Mouse (Mus musculus) midbrain, embryonic 10.5 days (tissue): ENCODE measurements around the gene Dram1. TPM values are rescaled to one million over a fixed set of nuclear protein-coding genes. Genes with fewer than 3 reads are reported as not detected.
A peak's percentile ranks its signal among the peaks of the same experiment; 100 is the strongest.
"Not testable (repeated sequence)": the region's sequence is repeated elsewhere in the genome, so short reads cannot be mapped to it uniquely, and the experiment has no call there.

Source experiments
- DNase-seq: peaks from one replicate; pipeline ENCODE4 v3.0.0-alpha.2; 2017; ENCODE audit warnings: low spot score
- H3K27ac ChIP-seq: fragments of 300-500 bp; sonication (generic); replicated peaks from 2 replicates; pipeline ENCODE4 v1.5.1; 2016; ENCODE audit warnings: mild to moderate bottlenecking
- H3K27me3 ChIP-seq: fragments of 300-500 bp; sonication (generic); 2 replicates; pipeline ENCODE4 v1.6.1; 2016; ENCODE audit warnings: low read depth, mild to moderate bottlenecking; ENCODE audit not compliant: poor library complexity, severe bottlenecking
- H3K36me3 ChIP-seq: fragments of 300-500 bp; sonication (generic); 2 replicates; pipeline ENCODE4 v1.6.1; 2016; ENCODE audit warnings: mild to moderate bottlenecking, moderate library complexity
- H3K4me1 ChIP-seq: fragments of 300-500 bp; sonication (generic); 2 replicates; pipeline ENCODE4 v1.6.1; 2016
- H3K4me3 ChIP-seq: fragments of 300-500 bp; sonication (generic); 2 replicates; pipeline ENCODE4 v1.5.1; 2016; ENCODE audit warnings: mild to moderate bottlenecking, moderate library complexity
- H3K9me3 ChIP-seq: fragments of 300-500 bp; sonication (generic); replicated peaks from 2 replicates; pipeline ENCODE4 v1.6.1; 2016; ENCODE audit warnings: mild to moderate bottlenecking
- WGBS: fragments of 180-500 bp; shearing (Covaris S2); methylation state at CpG from one replicate; pipeline ENCODE4 v1.1.7; 2016; 5-methylcytosine and 5-hydroxymethylcytosine counted together
- polyA plus RNA-seq: library from polyadenylated mRNA; unstranded; fragments of >200 nt; fragmentation: Nextera tagmentation; extraction: Ambion mirVana; gene quantifications from 2 replicates; pipeline ENCODE4 v1.2.1, GENCODE M21; 2016

The Dram1 gene
- polyA plus RNA-seq, 1 experiment from 2014 or later = 0.28 TPM

- no peak overlapping the region for H3K4me3 ChIP-seq
- peaks cover 16% of the 10 kb centered on the region for H3K4me1 ChIP-seq
- peaks cover 4% of the 10 kb centered on the region; the same call in 1 of the 2 replicates for H3K27me3 ChIP-seq
- no peaks in the 10 kb centered on the region for H3K36me3 ChIP-seq
- no peaks in the 10 kb centered on the region for H3K9me3 ChIP-seq
- H3K27ac ChIP-seq = no peak overlapping the region
- no peak for DNase-seq
- 89% methylated on average over 6 of the region's 6 CpGs for WGBS
Measured at GRCm38 (mm10) chr10:88382009-88382408, 3.1 kb upstream of the Dram1 start.

DNA sequence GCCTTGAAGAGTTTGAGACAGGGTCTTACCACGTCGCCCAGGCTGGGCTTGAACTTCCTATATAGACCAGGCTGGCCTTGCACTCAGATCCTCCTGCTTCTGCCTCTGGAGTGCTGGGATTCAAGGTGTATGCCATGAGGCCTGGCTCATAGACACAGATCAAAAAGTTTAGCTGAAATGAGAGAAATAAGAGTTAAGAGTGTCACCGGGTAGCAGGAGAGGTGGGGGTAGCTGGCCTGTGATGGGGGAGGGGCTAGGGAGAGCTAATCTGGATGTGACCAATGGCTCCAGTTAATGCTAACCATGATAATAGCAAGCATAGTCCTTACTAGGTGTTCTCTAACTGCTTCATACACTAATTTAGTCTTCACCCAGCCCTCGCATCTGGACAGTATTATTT, 2.4 kb upstream of the Dram1 start:
- whole genome bisulfite sequencing = 83% methylated on average over 4 of the region's 4 CpGs
- H3K36me3 ChIP-seq = no peaks in the 10 kb centered on the region
- DNase-seq = no peak
- H3K4me1 ChIP-seq = peaks cover 16% of the 10 kb centered on the region
- no peak overlapping the region for H3K27ac ChIP-seq
- no peaks in the 10 kb centered on the region for H3K9me3 ChIP-seq
- no peak overlapping the region for H3K4me3 ChIP-seq
- peaks cover 6% of the 10 kb centered on the region; the same call in 1 of the 2 replicates for H3K27me3 ChIP-seq

DNA sequence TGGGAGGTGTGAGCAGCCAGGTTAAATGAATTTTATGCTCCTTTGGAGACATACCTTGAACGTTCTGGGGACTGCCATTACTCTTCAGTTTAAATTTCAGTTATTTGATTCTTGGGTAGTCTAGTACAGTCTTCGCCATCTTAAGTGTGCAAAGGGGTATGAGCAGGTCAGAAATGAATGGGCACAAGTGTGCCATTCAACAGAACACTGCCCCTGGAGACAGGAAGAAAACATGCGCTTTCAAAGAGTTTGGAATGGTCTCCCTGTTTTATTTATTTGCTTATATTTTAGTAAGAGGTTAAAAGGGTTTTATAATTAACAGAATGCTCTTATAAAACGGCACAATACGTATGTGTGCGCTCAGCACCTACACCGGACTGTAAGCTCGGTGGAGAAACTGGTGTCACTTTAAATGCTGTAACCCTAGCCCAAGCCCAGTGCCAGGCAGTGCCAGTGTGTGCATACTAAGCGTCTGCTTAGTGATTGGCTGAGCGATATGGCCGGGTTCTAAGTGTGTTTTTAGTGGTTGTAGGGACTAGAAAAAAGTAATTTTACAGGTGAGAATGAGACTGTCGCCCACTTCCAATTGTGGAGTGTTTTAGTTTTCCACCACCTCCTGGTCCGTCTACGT, 1.7 kb upstream of the Dram1 start:
- WGBS = 62% methylated on average over 14 of the region's 14 CpGs
- no peaks in the 10 kb centered on the region for H3K36me3 ChIP-seq
- no peak overlapping the region for H3K27ac ChIP-seq
- H3K27me3 ChIP-seq = peaks cover 11% of the 10 kb centered on the region
- H3K9me3 ChIP-seq = no peaks in the 10 kb centered on the region
- H3K4me3 ChIP-seq = peak overlapping the region; percentile 87
- H3K4me1 ChIP-seq = peaks cover 16% of the 10 kb centered on the region
- DNase-seq = no peak

GRCm38 (mm10) chr10:88380002-88380401, 1.1 kb upstream of the Dram1 start:
- under 1% methylated on average over 11 of the region's 11 CpGs for WGBS
- H3K27ac ChIP-seq = peak overlapping the region; percentile 91; the same call in 1 of the 2 replicates
- DNase-seq = peak; percentile 34
- peak overlapping the region; percentile 87 for H3K4me3 ChIP-seq
- H3K36me3 ChIP-seq = no peaks in the 10 kb centered on the region
- peaks cover 18% of the 10 kb centered on the region for H3K4me1 ChIP-seq
- peaks cover 11% of the 10 kb centered on the region for H3K27me3 ChIP-seq
- no peaks in the 10 kb centered on the region for H3K9me3 ChIP-seq

- Histone ChIP-seq H3K4me1 (peaks cover 22% of the 10 kb centered on the region), H3K36me3 (no peaks in the 10 kb centered on the region), H3K27ac (no peak overlapping the region), H3K4me3 (no peak overlapping the region), H3K27me3 (peaks cover 11% of the 10 kb centered on the region), H3K9me3 (no peaks in the 10 kb centered on the region)
- WGBS = 64% methylated on average over 4 of the region's 4 CpGs
- DNase-seq = no peak
Measured at GRCm38 (mm10) chr10:88377666-88378065, 1.2 kb downstream of the Dram1 start.

- 16% methylated on average over 11 of the region's 11 CpGs for WGBS
- Histone ChIP-seq H3K27me3 (peaks cover 11% of the 10 kb centered on the region), H3K36me3 (no peaks in the 10 kb centered on the region), H3K4me1 (peaks cover 22% of the 10 kb centered on the region), H3K9me3 (no peaks in the 10 kb centered on the region), H3K4me3 (no peak overlapping the region), H3K27ac (no peak overlapping the region)
- DNase-seq = peak; percentile 82
Measured at GRCm38 (mm10) chr10:88376770-88377169, 2.1 kb downstream of the Dram1 start.

DNA sequence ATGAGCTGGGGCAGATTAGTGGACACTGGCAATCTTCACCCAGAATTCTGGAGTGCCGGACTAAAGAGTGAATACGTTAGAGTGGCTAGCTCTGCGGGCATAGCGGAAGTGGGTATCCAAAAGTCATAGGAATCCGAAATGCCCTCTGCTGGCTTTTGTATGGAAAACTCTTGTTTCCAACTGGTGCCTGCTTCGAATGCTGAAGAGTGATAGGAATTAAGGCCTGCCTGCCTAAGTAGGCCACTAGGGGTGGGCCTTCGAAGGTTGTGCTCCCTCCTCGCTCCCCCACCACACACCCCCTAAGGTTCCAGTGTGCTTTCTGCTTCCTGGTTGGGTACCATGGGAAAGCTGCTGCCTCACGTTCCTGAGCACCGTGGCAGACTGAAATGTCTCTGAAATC, 3.9 kb downstream of the Dram1 start:
- no peak for DNase-seq
- H3K4me1 ChIP-seq = peaks cover 9% of the 10 kb centered on the region
- H3K4me3 ChIP-seq = no peak overlapping the region
- 33% methylated on average over 10 of the region's 10 CpGs for WGBS
- no peaks in the 10 kb centered on the region for H3K9me3 ChIP-seq
- H3K27ac ChIP-seq = no peak overlapping the region
- no peaks in the 10 kb centered on the region for H3K36me3 ChIP-seq
- peaks cover 7% of the 10 kb centered on the region; the same call in 1 of the 2 replicates for H3K27me3 ChIP-seq

DNA sequence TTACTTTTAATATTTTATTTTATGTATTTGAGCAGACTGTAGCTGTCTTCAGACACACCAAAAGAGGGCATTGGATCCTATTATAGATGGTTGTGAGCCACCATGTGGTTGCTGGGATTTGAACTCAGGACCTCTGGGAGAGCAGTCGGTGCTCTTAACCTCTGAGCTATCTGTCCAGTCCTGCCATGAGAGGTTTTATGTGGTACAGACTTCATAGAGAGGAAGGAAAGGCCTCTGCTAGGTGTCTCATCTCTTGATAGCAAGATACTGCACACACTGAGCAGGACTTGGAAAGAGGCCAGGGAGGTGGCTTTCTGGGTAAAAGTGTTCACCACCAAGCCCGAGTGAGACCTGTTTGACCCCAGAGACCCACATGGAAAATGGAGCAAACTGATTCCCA, 5.9 kb downstream of the Dram1 start:
- H3K27ac ChIP-seq, H3K4me1 ChIP-seq, H3K4me3 ChIP-seq, H3K27me3 ChIP-seq, H3K36me3 ChIP-seq, DNase-seq, H3K9me3 ChIP-seq: not testable (repeated sequence)
- WGBS = 86% methylated on average over 2 of the region's 2 CpGs

- Histone ChIP-seq H3K4me3 (no peak overlapping the region), H3K9me3 (no peaks in the 10 kb centered on the region), H3K4me1 (peaks cover 5% of the 10 kb centered on the region; the same call in 1 of the 2 replicates), H3K27me3 (peaks cover 7% of the 10 kb centered on the region; the same call in 1 of the 2 replicates), H3K27ac (no peak overlapping the region), H3K36me3 (no peaks in the 10 kb centered on the region)
- 90% methylated on average over 4 of the region's 4 CpGs for WGBS
- DNase-seq = no peak
Measured at GRCm38 (mm10) chr10:88372436-88372835, 6.4 kb downstream of the Dram1 start.

GRCm38 (mm10) chr10:88371793-88372192, 7.1 kb downstream of the Dram1 start:
- WGBS = 3% methylated on average over 2 of the region's 2 CpGs
- peaks cover 5% of the 10 kb centered on the region; the same call in 1 of the 2 replicates for H3K4me1 ChIP-seq
- H3K36me3 ChIP-seq = no peaks in the 10 kb centered on the region
- DNase-seq = peak; percentile 24
- H3K9me3 ChIP-seq = no peaks in the 10 kb centered on the region
- H3K27me3 ChIP-seq = peaks cover 7% of the 10 kb centered on the region; the same call in 1 of the 2 replicates
- no peak overlapping the region for H3K27ac ChIP-seq
- H3K4me3 ChIP-seq = no peak overlapping the region

DNA sequence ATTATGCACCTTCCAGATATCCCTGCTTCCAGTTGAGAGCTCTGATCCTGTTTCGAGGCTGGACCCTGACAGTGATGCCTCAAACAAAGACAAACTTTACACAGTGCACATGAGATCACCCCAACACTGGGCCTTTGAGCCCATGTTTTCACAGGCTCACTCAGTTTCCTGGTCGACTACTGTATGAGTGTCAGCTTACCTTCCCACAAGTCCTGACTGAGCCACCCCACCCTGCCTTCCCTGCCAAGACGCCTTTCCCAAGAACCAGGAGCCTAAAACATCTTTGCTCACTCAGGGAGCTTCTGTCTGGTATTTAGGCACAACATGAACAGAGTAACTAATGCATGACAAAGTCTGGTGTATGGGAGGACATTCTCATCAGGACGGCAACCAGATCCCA, 9.6 kb downstream of the Dram1 start:
- 55% methylated on average over 4 of the region's 4 CpGs for WGBS
- no peak overlapping the region for H3K4me3 ChIP-seq
- H3K4me1 ChIP-seq = no peaks in the 10 kb centered on the region
- H3K27ac ChIP-seq = no peak overlapping the region
- H3K27me3 ChIP-seq = no peaks in the 10 kb centered on the region
- no peaks in the 10 kb centered on the region for H3K9me3 ChIP-seq
- DNase-seq = no peak
- no peaks in the 10 kb centered on the region for H3K36me3 ChIP-seq

DNA sequence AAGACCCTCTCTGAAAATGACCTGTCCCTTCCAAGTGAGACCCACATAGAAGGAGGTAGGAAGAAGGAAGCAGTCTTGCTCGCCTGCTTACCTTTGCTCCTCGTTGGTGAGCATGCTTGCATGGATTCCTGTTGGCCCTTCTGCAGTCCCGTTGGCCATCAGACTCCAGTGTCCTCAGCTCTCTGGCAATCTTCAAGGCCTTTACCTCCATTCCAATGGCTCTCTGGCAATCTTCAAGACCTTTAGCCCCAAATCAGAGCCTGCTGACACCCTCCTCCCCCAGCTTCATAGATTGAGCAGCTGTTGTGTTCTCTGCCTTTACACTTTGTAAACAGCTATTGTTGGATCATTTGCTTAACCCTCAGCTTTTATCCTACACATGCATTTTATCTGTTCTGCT, 14.7 kb downstream of the Dram1 start:
- H3K27me3 ChIP-seq = no peaks in the 10 kb centered on the region
- no peak for DNase-seq
- no peak overlapping the region for H3K4me3 ChIP-seq
- 81% methylated on average over 3 of the region's 3 CpGs for WGBS
- H3K9me3 ChIP-seq = no peaks in the 10 kb centered on the region
- H3K4me1 ChIP-seq = no peaks in the 10 kb centered on the region
- no peaks in the 10 kb centered on the region for H3K36me3 ChIP-seq
- H3K27ac ChIP-seq = no peak overlapping the region

- peaks cover 15% of the 10 kb centered on the region for H3K27me3 ChIP-seq
- no peaks in the 10 kb centered on the region for H3K36me3 ChIP-seq
- H3K4me3 ChIP-seq = no peak overlapping the region
- no peak for DNase-seq
- no peaks in the 10 kb centered on the region for H3K9me3 ChIP-seq
- H3K27ac ChIP-seq = no peak overlapping the region
- peaks cover 2% of the 10 kb centered on the region for H3K4me1 ChIP-seq
- WGBS = 88% methylated on average over 1 of the region's 1 CpGs
Measured at GRCm38 (mm10) chr10:88362218-88362617, 16.7 kb downstream of the Dram1 start.
